Mouse (Mus musculus) bone marrow, adult 2 months (tissue): Measurements from ENCODE around the gene Eva1a. TPM values are rescaled to one million over a fixed set of nuclear protein-coding genes. Genes with fewer than 3 reads are reported as not detected.

Source experiments
- H3K27ac ChIP-seq: fragments of 200-500 bp; 2 replicates; pipeline ENCODE4 v1.5.1; 2012; ENCODE audit warnings: low read depth, mild to moderate bottlenecking, control low read depth, inconsistent platforms, low read length; ENCODE audit not compliant: control insufficient read depth, poor library complexity, insufficient read depth
- H3K4me1 ChIP-seq: fragments of 200-500 bp; 2 replicates; pipeline ENCODE4 v1.6.1; 2011; ENCODE audit warnings: low read length; ENCODE audit not compliant: control insufficient read depth, insufficient read depth
- H3K4me3 ChIP-seq: fragments of 200-500 bp; replicated peaks from 2 replicates; pipeline ENCODE3; 2011; ENCODE audit warnings: mild to moderate bottlenecking, low read depth, low read length, control low read depth; ENCODE audit not compliant: control insufficient read depth
- CTCF ChIP-seq: fragments of 200-500 bp; IDR thresholded peaks from 2 replicates; pipeline ENCODE4 v1.5.1; 2011; ENCODE audit warnings: low read length, control low read depth; ENCODE audit not compliant: control insufficient read depth, insufficient read depth
- POLR2A ChIP-seq: fragments of 200-500 bp; IDR thresholded peaks from 2 replicates; pipeline ENCODE4 v1.6.1; 2011; ENCODE audit warnings: low read depth, mild to moderate bottlenecking, control low read depth, low read length, borderline replicate concordance; ENCODE audit not compliant: control insufficient read depth
- WGBS: fragments of 180-500 bp; shearing (Covaris S2); methylation state at CpG from one replicate; pipeline ENCODE4 v1.1.7; 2018; 5-methylcytosine and 5-hydroxymethylcytosine counted together
- polyA plus RNA-seq: library from polyadenylated mRNA; stranded (reverse); fragments of >200 nt; gene quantifications from 2 replicates; pipeline ENCODE4 v1.2.4, GENCODE M21; 2011; ENCODE audit warnings: low replicate concordance; ENCODE audit not compliant: missing spikeins, insufficient read depth, insufficient read length

Gene Eva1a
- polyA plus RNA-seq, 1 experiment: 1.1 TPM

DNA sequence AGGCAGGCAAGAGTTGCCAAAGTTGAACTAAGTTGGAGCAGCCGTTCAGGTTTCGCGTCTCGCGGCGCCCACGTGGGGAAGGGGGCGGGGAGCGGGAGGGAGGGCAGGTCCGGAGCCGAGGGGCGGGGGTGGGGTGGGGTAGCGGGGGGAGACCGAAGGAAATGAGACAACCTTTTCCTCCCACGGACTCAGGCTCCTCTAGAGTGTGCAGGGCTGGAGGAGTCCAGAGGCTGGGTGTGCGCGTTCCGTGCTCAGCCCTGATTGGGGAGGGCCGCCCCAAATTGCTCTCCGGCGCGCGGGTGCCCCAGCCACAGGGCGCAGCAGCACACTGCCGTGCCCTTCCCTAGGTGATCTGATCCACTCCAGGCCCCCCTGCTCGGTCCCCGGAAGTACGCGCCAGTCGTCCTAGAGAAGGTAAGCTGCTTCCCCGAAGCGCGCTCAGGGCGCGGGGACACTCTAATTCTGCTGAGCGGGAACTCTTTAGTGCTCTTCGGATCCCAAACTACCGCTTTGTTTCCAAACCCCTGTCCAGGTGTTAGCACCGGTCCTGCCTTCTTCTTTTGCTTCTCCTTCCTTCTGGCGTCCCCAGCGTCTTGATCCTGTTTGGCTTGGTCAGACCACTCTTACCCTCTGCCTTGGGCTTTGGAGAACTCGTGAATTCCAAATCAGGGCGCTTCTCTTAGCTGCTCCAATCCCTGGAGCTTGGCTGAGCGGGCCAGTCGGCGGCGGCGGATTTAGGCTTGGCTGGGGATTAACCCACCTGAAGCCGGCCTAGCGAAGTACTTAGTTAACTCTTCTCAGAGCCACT, 849 bp downstream of the Eva1a start:
- Histone ChIP-seq H3K4me3 (no peak overlapping the region), H3K4me1 (no peaks in the 10 kb centered on the region), H3K27ac (no peak overlapping the region)
- TF ChIP-seq POLR2A (no peak), CTCF (no peak)
- WGBS: 2% methylated on average over 50 of the region's 50 CpGs

DNA sequence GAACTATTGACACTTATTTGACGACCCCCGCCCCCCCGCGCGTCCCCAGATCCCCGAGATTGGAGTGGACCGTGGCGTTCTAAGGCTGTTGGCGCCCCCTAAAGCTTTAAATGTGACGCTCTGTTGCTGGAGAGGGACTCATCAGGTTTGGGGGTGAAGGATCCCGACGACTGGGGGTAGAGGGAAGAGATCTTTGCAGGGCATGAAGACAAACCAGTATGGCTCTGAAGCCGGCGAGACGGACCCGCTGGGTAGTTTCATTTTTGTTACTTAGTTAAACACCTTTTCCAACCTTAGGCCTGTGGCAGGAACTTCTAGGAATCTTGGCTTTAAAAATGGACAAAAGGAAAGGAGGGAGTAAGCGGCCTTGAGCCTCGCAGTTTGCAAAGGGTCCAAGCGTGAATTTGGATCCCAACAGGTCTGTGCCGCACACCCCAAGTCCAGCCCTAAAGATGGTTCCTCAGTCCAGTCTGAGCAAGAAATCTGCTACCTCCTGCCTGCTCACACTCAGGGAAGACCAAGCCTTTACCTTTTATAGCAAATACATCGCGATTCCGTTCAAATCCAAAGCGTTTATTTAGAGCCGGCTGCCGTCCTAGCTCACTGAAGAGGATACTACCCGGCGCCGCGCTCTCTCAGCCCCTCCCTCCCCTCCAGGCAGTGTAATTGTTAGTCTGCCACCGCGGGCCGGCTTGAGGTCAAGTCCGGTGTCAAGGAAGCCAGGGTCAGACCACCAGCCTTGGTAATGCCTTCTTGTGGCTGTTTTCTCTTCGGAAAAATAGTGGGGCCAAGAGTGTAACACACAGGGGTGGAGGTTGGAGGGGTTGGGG, 1.7 kb downstream of the Eva1a start:
- no peaks in the 10 kb centered on the region for H3K4me1 ChIP-seq
- WGBS: 1% methylated on average over 35 of the region's 35 CpGs
- no peak overlapping the region for H3K27ac ChIP-seq
- H3K4me3 ChIP-seq: no peak overlapping the region
- TF ChIP-seq POLR2A (no peak), CTCF (no peak)

DNA sequence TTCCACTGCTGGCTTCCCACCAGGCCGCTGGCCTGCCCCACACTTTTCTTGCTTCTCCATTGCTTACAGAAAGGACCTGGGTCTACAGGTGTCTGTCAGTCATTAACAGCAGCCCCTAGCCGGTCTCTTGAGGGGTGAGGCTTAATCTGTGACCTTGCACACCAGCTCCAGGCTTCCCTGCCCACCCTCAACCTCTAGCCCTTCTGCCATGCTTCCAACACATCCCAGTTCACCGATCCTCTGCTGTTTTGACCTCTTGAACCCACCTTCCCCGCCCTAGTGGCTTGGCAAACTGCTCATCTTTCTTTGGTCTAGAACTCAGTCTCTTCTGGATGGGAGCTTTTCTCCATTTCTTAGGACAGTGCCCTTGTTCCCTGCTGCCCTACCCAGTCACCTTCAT, 2.8 kb downstream of the Eva1a start:
- TF ChIP-seq POLR2A: no peak
- no peak for TF ChIP-seq CTCF
- Histone ChIP-seq H3K4me1 (no peaks in the 10 kb centered on the region), H3K27ac (no peak overlapping the region), H3K4me3 (no peak overlapping the region)
- WGBS: 67% methylated on average over 4 of the region's 4 CpGs

DNA sequence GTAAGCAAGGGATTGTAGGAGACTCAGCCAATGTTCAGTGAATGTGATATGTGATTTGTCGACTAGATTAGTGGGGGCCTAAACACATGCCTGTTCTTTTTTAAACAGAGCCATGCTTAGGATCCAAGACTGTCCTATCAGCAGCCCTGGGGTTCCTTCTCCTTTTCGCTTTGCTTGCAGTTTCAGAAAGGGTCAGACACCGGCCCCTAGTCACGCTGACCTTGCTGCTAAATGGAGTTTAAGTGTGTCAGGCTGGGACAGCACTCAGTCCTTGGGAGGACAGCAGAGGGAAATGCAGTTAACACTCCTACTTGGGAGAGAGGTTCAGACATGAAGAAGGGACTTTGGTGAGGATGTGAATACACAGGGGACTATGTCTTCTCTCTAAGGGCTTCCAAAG, 3.7 kb downstream of the Eva1a start:
- WGBS: 74% methylated on average over 4 of the region's 4 CpGs

DNA sequence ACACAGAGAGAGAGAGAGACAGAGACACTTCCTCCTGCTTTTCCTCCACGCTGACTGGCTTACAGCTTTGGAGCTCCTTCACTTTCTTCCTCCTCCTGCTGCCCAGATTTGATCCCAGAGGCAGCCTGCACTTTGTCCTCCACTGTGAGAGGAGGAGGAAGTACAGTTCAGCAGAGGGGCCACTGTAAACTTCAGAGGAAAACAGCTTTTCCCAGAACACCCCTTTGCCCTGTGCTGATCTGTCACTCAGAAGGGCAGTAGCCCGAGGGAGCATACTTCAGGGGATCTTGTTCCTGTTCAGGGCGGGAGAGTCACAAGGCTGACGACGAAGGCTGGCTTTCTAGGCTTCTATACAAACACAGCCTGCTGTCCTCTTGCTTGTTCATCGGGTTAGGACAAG, 7.1 kb downstream of the Eva1a start:
- H3K4me1 ChIP-seq: no peaks in the 10 kb centered on the region
- H3K27ac ChIP-seq: no peak overlapping the region
- TF ChIP-seq POLR2A: no peak
- TF ChIP-seq CTCF: no peak
- 39% methylated on average over 6 of the region's 6 CpGs for WGBS
- no peak overlapping the region for H3K4me3 ChIP-seq

More for the DNA sequence above, 3.7 kb downstream of the Eva1a start:
- Histone ChIP-seq H3K4me3 (no peak overlapping the region), H3K27ac (no peak overlapping the region), H3K4me1 (no peaks in the 10 kb centered on the region)
- TF ChIP-seq POLR2A: no peak
- no peak for TF ChIP-seq CTCF

DNA sequence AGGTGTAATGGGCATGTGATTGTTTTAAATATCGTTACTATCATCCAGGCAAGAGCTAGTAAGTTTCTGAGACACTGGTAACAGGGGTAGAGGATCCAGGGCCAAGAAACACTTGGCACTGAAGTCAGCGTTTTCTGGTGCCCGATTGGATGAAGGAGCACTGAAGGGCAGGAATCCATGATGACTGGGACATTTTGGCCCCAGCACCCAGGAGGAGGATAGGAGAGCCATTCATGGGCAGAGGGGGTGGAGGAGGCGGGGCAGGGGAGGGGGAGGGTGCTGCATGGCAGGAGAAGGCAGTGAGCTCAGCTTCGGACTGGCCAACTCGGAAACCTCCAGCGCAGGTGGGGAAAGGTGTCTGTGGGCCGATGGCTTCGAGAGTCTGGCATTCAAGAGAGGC, 9.4 kb downstream of the Eva1a start:
- no peak for TF ChIP-seq CTCF
- TF ChIP-seq POLR2A: no peak
- H3K27ac ChIP-seq: no peak overlapping the region
- WGBS: 79% methylated on average over 9 of the region's 9 CpGs

DNA sequence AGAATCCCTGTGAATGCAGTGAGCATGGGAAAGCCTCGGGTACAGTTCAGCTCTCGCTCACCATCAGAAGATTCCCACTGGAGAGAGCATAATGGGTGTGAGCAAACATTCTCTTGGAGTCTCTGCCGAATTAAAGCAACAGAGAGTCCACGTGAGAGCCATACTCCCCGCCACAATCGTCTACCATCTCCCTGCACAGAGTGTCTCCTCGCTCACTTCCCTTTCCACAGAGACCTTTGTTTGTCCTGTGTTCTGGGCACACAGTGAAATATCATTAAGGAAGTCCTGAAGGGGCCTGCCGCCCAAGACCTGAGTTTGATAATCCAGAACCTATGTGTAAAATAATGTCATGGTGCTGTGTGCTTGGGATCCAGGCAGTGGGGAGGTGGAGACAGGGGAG, 10.7 kb downstream of the Eva1a start:
- H3K4me1 ChIP-seq: no peaks in the 10 kb centered on the region
- no peak overlapping the region for H3K27ac ChIP-seq
- no peak overlapping the region for H3K4me3 ChIP-seq
- 49% methylated on average over 8 of the region's 8 CpGs for WGBS
- no peak for TF ChIP-seq POLR2A
- TF ChIP-seq CTCF: no peak

More for the DNA sequence above, 9.4 kb downstream of the Eva1a start:
- Histone ChIP-seq H3K4me3 (no peak overlapping the region), H3K4me1 (no peaks in the 10 kb centered on the region)

DNA sequence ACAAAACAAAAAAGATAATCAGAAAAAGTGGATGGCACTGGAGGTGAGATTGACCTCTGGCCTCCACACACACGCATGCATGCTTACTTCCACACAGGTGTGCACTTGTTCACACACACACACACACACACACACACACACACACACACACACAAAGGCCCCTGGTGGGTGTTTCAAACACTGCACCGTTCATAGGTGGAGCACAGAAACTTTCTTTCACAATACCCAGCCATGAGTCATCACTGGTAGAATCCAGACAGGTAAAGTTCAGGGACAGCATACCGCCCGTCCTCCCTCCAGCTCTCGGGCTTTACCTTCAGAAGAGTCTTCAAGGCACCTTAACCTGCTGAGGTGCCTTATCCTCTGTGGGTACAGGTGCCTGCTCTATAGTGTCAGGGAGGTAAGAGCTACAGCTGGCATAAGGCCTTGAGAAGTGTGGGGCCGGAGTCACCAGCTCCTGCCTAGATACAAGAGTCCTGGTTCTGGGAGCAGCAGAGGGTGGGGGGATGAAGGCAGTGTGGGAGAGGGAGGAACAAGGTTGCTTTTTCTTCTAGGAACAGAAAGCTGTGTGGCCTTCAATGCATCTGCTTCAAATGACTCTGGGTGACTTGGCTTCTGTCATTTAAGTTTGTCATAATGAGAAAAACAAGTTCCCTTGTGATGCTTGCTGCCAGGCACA, 11.3 kb downstream of the Eva1a start:
- H3K4me3 ChIP-seq: no peak overlapping the region
- H3K27ac ChIP-seq: no peak overlapping the region
- 73% methylated on average over 6 of the region's 6 CpGs for WGBS
- H3K4me1 ChIP-seq: no peaks in the 10 kb centered on the region
- TF ChIP-seq POLR2A (no peak), CTCF (no peak)
